Mouse (Mus musculus): Measurements from ENCODE around the gene Dbn1. TPM values are rescaled to one million over a fixed set of nuclear protein-coding genes. Genes with fewer than 3 reads are reported as not detected.

Gene Dbn1
- 111 and 113 TPM in 2 replicates for polyA plus RNA-seq (2015; fragmentation: Nextera tagmentation; extraction: Ambion mirVana)

GRCm38 (mm10) chr13:55487578-55488498 lies at the start of gene Dbn1:
TSS of gene Dbn1 (minus strand) at chr13:55488111.
- peaks cover 39% of the 10 kb centered on the region for H3K4me1 ChIP-seq (ENCODE audit: control insufficient read depth, insufficient read depth, low read length)
- peak within 1 kb of the TSS; percentile 85 for H3K27ac ChIP-seq (ENCODE audit: low read length)
- peak within 1 kb of the TSS; percentile 89 for H3K4me3 ChIP-seq (replicated peaks; ENCODE audit: low read length)
- no peaks in the 10 kb centered on the region for H3K36me3 ChIP-seq (ENCODE audit: control insufficient read depth, insufficient read depth, low read length)
- WGBS, result 1% methylated on average over 70 of the region's 83 CpGs
- H3K4me2 ChIP-seq (ENCODE audit: low read depth, low read length), result peak within 1 kb of the TSS; percentile 81
- no peaks in the 10 kb centered on the region for H3K9me3 ChIP-seq (replicated peaks; ENCODE audit: control insufficient read depth, low read length)
- H3K9ac ChIP-seq (ENCODE audit: low read length), result peak within 1 kb of the TSS; percentile 95
- H3K27me3 ChIP-seq (ENCODE audit: control insufficient read depth, insufficient read depth, low read length), result no peaks in the 10 kb centered on the region
- ATAC-seq (ENCODE audit: insufficient read depth, low FRiP score), result peak; percentile 85

GRCm38 (mm10) chr13:55536194-55537175 lies 48.6 kb upstream of the Dbn1 start, which contains the start of gene Ddx41:
TSS of gene Ddx41 (minus strand) at chr13:55536658.
- peaks cover 31% of the 10 kb centered on the region for H3K36me3 ChIP-seq (ENCODE audit: control insufficient read depth, insufficient read depth, low read length)

GRCm38 (mm10) chr13:55535796-55536193 lies 47.9 kb upstream of the Dbn1 start:
- Histone ChIP-seq H3K27ac (ENCODE audit: low read length) (peak overlapping the region; percentile 42; the same call in 1 of the 2 replicates), H3K36me3 (ENCODE audit: control insufficient read depth, insufficient read depth, low read length) (peaks cover 27% of the 10 kb centered on the region), H3K4me2 (ENCODE audit: low read depth, low read length) (peak overlapping the region; percentile 86), H3K9me3 (replicated peaks; ENCODE audit: control insufficient read depth, low read length) (no peaks in the 10 kb centered on the region), H3K27me3 (ENCODE audit: control insufficient read depth, insufficient read depth, low read length) (no peaks in the 10 kb centered on the region), H3K4me1 (ENCODE audit: control insufficient read depth, insufficient read depth, low read length) (peaks cover 12% of the 10 kb centered on the region), H3K4me3 (replicated peaks; ENCODE audit: low read length) (peak overlapping the region; percentile 95), H3K9ac (ENCODE audit: low read length) (peak overlapping the region; percentile 84)
- 13% methylated on average over 17 of the region's 17 CpGs for WGBS
- ATAC-seq (ENCODE audit: insufficient read depth, low FRiP score), result no peak

More at GRCm38 (mm10) chr13:55536194-55537175, 48.6 kb upstream of the Dbn1 start, which contains the start of gene Ddx41:
- ATAC-seq (ENCODE audit: insufficient read depth, low FRiP score), result peak; percentile 97
- Histone ChIP-seq H3K4me2 (ENCODE audit: low read depth, low read length) (peak within 1 kb of the TSS; percentile 86), H3K9me3 (replicated peaks; ENCODE audit: control insufficient read depth, low read length) (no peaks in the 10 kb centered on the region), H3K4me1 (ENCODE audit: control insufficient read depth, insufficient read depth, low read length) (peaks cover 12% of the 10 kb centered on the region), H3K9ac (ENCODE audit: low read length) (peak within 1 kb of the TSS; percentile 84), H3K4me3 (replicated peaks; ENCODE audit: low read length) (peak within 1 kb of the TSS; percentile 95), H3K27ac (ENCODE audit: low read length) (peak within 1 kb of the TSS; percentile 42), H3K27me3 (ENCODE audit: control insufficient read depth, insufficient read depth, low read length) (no peaks in the 10 kb centered on the region)
- under 1% methylated on average over 70 of the region's 70 CpGs for WGBS

- H3K4me1 ChIP-seq (ENCODE audit: control insufficient read depth, insufficient read depth, low read length), result peaks cover 12% of the 10 kb centered on the region
- WGBS, result 94% methylated on average over 15 of the region's 15 CpGs
- H3K9me3 ChIP-seq (replicated peaks; ENCODE audit: control insufficient read depth, low read length), result no peaks in the 10 kb centered on the region
- H3K4me3 ChIP-seq (replicated peaks; ENCODE audit: low read length), result peak overlapping the region; percentile 95
- no peaks in the 10 kb centered on the region for H3K27me3 ChIP-seq (ENCODE audit: control insufficient read depth, insufficient read depth, low read length)
- peaks cover 32% of the 10 kb centered on the region for H3K36me3 ChIP-seq (ENCODE audit: control insufficient read depth, insufficient read depth, low read length)
- peak overlapping the region; percentile 84; the same call in 1 of the 2 replicates for H3K9ac ChIP-seq (ENCODE audit: low read length)
- ATAC-seq (ENCODE audit: insufficient read depth, low FRiP score), result no peak
- no peak overlapping the region for H3K27ac ChIP-seq (ENCODE audit: low read length)
- peak overlapping the region; percentile 86 for H3K4me2 ChIP-seq (ENCODE audit: low read depth, low read length)
Measured at GRCm38 (mm10) chr13:55535191-55535590, 47.3 kb upstream of the Dbn1 start.

GRCm38 (mm10) chr13:55529198-55529915 lies 41.4 kb upstream of the Dbn1 start, which contains the start of gene Dok3:
TSS of gene Dok3 (minus strand) at chr13:55529296.
- no peak for ATAC-seq (ENCODE audit: insufficient read depth, low FRiP score)
- Histone ChIP-seq H3K4me2 (ENCODE audit: low read depth, low read length) (no peak within 1 kb of the TSS), H3K4me1 (ENCODE audit: control insufficient read depth, insufficient read depth, low read length) (no peaks in the 10 kb centered on the region), H3K4me3 (replicated peaks; ENCODE audit: low read length) (peak within 1 kb of the TSS; percentile 7; the same call in 1 of the 2 replicates), H3K27ac (ENCODE audit: low read length) (no peak within 1 kb of the TSS), H3K36me3 (ENCODE audit: control insufficient read depth, insufficient read depth, low read length) (peaks cover 31% of the 10 kb centered on the region), H3K27me3 (ENCODE audit: control insufficient read depth, insufficient read depth, low read length) (no peaks in the 10 kb centered on the region), H3K9ac (ENCODE audit: low read length) (no peak within 1 kb of the TSS), H3K9me3 (replicated peaks; ENCODE audit: control insufficient read depth, low read length) (no peaks in the 10 kb centered on the region)
- WGBS, result 76% methylated on average over 8 of the region's 8 CpGs

GRCm38 (mm10) chr13:55527834-55528772 lies 40.2 kb upstream of the Dbn1 start:
- no peak overlapping the region for H3K27ac ChIP-seq (ENCODE audit: low read length)
- WGBS, result 74% methylated on average over 18 of the region's 18 CpGs

GRCm38 (mm10) chr13:55527212-55527611 lies 39.3 kb upstream of the Dbn1 start:
- WGBS, result 78% methylated on average over 16 of the region's 16 CpGs
- Histone ChIP-seq H3K4me2 (ENCODE audit: low read depth, low read length) (no peak overlapping the region), H3K27me3 (ENCODE audit: control insufficient read depth, insufficient read depth, low read length) (no peaks in the 10 kb centered on the region), H3K27ac (ENCODE audit: low read length) (no peak overlapping the region), H3K4me1 (ENCODE audit: control insufficient read depth, insufficient read depth, low read length) (no peaks in the 10 kb centered on the region), H3K9me3 (replicated peaks; ENCODE audit: control insufficient read depth, low read length) (no peaks in the 10 kb centered on the region), H3K9ac (ENCODE audit: low read length) (no peak overlapping the region), H3K36me3 (ENCODE audit: control insufficient read depth, insufficient read depth, low read length) (peaks cover 21% of the 10 kb centered on the region), H3K4me3 (replicated peaks; ENCODE audit: low read length) (no peak overlapping the region)
- ATAC-seq (ENCODE audit: insufficient read depth, low FRiP score), result no peak

More at GRCm38 (mm10) chr13:55527834-55528772, 40.2 kb upstream of the Dbn1 start:
- Histone ChIP-seq H3K4me2 (ENCODE audit: low read depth, low read length) (no peak overlapping the region), H3K9ac (ENCODE audit: low read length) (no peak overlapping the region), H3K27me3 (ENCODE audit: control insufficient read depth, insufficient read depth, low read length) (no peaks in the 10 kb centered on the region), H3K36me3 (ENCODE audit: control insufficient read depth, insufficient read depth, low read length) (peaks cover 23% of the 10 kb centered on the region), H3K9me3 (replicated peaks; ENCODE audit: control insufficient read depth, low read length) (no peaks in the 10 kb centered on the region), H3K4me1 (ENCODE audit: control insufficient read depth, insufficient read depth, low read length) (no peaks in the 10 kb centered on the region), H3K4me3 (replicated peaks; ENCODE audit: low read length) (peak overlapping the region; percentile 7; the same call in 1 of the 2 replicates)
- no peak for ATAC-seq (ENCODE audit: insufficient read depth, low FRiP score)
